Mouse (Mus musculus) olfactory bulb, adult 2 months (tissue): ENCODE data around the gene Mt4. TPM values are rescaled to one million over a fixed set of nuclear protein-coding genes. Genes with fewer than 3 reads are reported as not detected.

ENCODE experiments used
- H3K27ac ChIP-seq: fragments of 200-500 bp; 2 replicates; pipeline ENCODE4 v1.5.1; 2012; ENCODE audit warnings: low read depth, low read length; ENCODE audit not compliant: insufficient read depth
- H3K4me1 ChIP-seq: fragments of 200-500 bp; 2 replicates; pipeline ENCODE4 v1.6.1; 2012; ENCODE audit warnings: low read length; ENCODE audit not compliant: control insufficient read depth, insufficient read depth
- H3K4me3 ChIP-seq: fragments of 200-500 bp; 2 replicates; pipeline ENCODE4 v1.5.1; 2012; ENCODE audit warnings: mild to moderate bottlenecking, low read depth, low read length, moderate library complexity; ENCODE audit not compliant: insufficient read depth
- CTCF ChIP-seq: fragments of 200-500 bp; IDR thresholded peaks from 2 replicates; pipeline ENCODE4 v1.5.1; 2012; ENCODE audit warnings: low read depth, mild to moderate bottlenecking, low read length, moderate library complexity; ENCODE audit not compliant: insufficient read depth
- POLR2A ChIP-seq: fragments of 200-500 bp; IDR thresholded peaks from 2 replicates; pipeline ENCODE4 v1.6.1; 2012; ENCODE audit warnings: mild to moderate bottlenecking, low read depth, low read length, moderate library complexity; ENCODE audit not compliant: insufficient read depth
- WGBS: fragments of 180-500 bp; shearing (Covaris S2); methylation state at CpG from one replicate; pipeline ENCODE4 v1.1.7; 2018; 5-methylcytosine and 5-hydroxymethylcytosine counted together
- polyA plus RNA-seq: library from polyadenylated mRNA; stranded (reverse); fragments of >200 nt; gene quantifications from 2 replicates; pipeline ENCODE4 v1.2.4, GENCODE M21; 2012; ENCODE audit warnings: low replicate concordance; ENCODE audit not compliant: missing spikeins, insufficient read depth, insufficient read length

Gene Mt4
- not detected in 2 replicates for polyA plus RNA-seq

DNA sequence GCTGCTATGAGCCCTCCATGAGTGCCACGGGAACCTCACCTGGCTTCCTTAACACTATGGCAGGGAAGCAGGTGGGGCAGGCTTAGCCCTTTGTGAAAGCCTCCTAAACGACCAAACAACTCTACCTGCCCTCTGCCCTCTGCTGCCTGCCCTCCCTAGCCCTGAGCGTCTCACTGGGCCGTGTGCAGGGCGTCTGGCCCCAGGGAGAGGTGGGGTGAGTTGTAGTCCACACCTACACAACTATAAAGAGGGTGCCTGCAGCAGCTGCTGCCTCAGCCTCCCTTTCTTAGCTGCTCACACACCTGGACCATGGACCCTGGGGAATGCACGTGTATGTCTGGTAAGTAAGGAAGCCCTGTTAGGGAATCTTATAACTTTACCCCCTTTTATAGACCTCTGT lies at the start of gene Mt4:
TSS of gene Mt4 (plus strand) at position 265 of the 400 bp plus-strand sequence.
- TF ChIP-seq CTCF: no peak
- TF ChIP-seq POLR2A: no peak
- Histone ChIP-seq H3K4me1 (peaks cover 10% of the 10 kb centered on the region), H3K4me3 (no peak within 1 kb of the TSS), H3K27ac (no peak within 1 kb of the TSS)
- WGBS: 66% methylated on average over 6 of the region's 6 CpGs

DNA sequence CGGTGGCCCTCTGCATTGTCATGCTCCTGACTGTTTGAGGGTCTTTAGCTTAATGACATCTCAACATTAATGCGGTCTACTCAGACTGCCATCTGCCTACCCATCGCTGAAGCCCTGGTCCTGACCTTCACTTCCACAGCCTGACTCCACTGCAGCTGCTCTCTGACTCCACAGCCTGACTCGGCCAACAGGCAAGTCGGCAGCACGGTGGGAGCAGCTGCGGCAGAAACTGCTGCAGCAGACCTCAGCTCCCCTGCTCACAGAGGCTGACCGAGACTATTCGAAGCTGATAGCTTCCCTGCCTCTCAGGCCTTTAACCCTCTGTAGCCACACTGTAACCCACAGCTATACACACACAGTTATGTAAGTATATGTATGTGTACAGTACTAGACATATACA lies 49.0 kb upstream of the Mt4 start:
- Histone ChIP-seq H3K4me1 (no peaks in the 10 kb centered on the region), H3K27ac (no peak overlapping the region), H3K4me3 (no peak overlapping the region)
- 88% methylated on average over 9 of the region's 9 CpGs for WGBS
- TF ChIP-seq POLR2A: no peak
- TF ChIP-seq CTCF: no peak

DNA sequence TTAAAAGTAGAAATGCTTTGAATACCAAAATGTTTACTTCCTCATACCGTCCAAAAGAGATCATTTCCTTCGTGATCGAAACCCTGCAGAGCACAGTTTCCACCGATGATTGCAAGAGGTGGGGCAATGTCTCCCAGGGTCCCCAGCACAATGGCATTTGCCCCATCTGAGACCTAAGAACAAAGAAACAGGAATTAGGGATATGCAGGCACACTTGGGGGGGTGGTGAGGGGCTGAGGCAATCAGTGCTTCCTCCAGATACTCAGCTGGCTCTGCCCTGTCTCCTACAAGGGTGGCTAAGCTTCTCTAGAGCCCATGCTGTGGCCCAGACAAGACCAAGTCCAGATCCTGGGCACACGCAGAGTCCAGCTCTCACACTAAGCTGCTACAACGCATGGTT lies 47.3 kb upstream of the Mt4 start:
- H3K4me1 ChIP-seq: no peaks in the 10 kb centered on the region
- WGBS: 61% methylated on average over 6 of the region's 6 CpGs
- TF ChIP-seq CTCF (no peak), POLR2A (no peak)
- H3K27ac ChIP-seq: no peak overlapping the region
- no peak overlapping the region for H3K4me3 ChIP-seq

DNA sequence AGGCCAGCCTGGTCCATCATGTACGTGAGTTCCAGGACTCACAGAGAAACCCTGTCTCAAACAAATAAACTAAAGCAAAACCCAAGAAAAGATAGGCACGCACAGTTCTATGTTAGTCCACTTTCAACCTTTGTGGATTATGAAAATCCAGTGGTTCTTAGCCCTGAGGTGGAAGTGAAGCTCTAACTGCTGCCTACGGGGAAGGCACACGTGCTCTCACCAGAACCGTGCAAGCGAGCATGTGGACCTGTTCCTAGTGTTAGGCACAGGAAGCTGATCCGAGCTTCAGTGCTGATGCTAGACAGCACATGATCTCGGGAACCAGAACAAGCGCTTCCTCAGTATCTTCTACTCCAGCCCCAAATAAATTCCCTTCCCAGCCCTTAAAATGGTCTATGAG lies 44.1 kb upstream of the Mt4 start:
- Histone ChIP-seq H3K4me3 (no peak overlapping the region), H3K27ac (no peak overlapping the region), H3K4me1 (peaks cover 5% of the 10 kb centered on the region; the same call in 1 of the 2 replicates)
- whole genome bisulfite sequencing: 84% methylated on average over 9 of the region's 9 CpGs
- TF ChIP-seq POLR2A: no peak

DNA sequence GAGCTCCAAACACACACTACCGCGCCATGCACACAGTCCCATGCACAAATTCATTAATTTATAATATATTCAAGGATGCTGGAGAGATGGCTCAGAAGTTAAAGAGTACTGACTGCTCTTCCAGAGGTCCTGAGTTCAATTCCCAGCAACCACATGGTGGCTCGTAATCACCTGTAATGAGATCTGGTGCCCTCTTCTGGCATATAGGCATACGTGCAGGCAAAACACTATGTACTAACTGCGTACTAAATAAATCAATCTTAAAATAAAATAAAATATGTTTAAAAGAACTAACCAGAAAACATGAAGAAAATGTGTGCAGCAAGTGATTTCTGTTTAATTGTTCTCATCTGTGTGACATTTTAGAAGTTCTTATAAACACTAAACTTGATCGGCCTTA lies 42.7 kb upstream of the Mt4 start:
- 89% methylated on average over 6 of the region's 6 CpGs for WGBS
- no peak overlapping the region for H3K4me3 ChIP-seq
- TF ChIP-seq POLR2A (no peak), CTCF (no peak)
- H3K27ac ChIP-seq: no peak overlapping the region
- peaks cover 5% of the 10 kb centered on the region; the same call in 1 of the 2 replicates for H3K4me1 ChIP-seq

DNA sequence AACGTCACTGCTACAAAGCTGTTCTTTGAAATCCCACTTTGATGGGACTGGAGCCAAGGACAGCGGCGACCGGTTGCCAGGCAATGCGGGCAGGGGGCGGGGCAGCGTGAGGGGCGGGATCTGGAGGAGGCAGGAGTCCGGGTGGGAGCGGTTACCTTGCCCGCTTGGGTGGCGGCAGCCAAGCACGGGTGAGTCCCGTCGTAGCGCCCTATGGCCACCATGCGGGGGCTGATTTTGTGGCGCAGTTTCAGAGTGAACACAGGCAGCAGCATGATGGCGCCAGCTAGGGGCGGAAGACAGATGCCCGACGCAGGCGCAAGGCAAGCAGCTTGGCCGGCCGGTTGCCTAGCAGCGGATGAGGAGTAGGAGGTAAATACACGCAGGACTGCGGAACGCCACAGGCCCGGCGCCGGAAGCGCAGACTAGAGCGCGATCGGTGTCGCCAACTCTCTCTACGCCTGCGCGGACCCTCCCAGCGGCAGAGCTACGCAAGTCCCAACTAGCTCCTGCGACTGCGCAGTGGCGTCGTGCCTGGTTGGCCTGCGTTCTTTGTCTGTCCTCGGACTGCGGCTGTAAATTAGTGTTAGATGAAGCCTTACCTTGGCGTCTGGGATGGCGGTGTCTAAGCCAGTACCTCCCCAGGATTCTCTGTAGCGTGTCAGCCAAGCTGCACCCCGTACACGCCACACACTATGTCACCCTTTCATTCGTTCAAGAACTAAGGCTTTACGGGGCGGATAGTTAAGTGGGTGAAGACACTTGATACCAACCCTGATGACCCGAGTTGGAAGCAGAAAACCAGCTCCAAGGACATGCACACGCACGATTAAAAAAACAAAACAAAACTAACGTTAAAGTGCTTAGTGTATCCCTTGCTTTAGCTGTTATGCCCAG lies 38.7 kb upstream of the Mt4 start, which contains the start of gene Bbs2:
TSS of gene Bbs2 (minus strand) at position 848 of the 894 bp plus-strand sequence.
- Histone ChIP-seq H3K4me1 (peaks cover 5% of the 10 kb centered on the region; the same call in 1 of the 2 replicates), H3K27ac (peak within 1 kb of the TSS; percentile 100), H3K4me3 (peak within 1 kb of the TSS; percentile 73)
- WGBS: under 1% methylated on average over 61 of the region's 61 CpGs
- TF ChIP-seq POLR2A: peak; percentile 90
- no peak; the same call in 1 of the 2 replicates for TF ChIP-seq CTCF

DNA sequence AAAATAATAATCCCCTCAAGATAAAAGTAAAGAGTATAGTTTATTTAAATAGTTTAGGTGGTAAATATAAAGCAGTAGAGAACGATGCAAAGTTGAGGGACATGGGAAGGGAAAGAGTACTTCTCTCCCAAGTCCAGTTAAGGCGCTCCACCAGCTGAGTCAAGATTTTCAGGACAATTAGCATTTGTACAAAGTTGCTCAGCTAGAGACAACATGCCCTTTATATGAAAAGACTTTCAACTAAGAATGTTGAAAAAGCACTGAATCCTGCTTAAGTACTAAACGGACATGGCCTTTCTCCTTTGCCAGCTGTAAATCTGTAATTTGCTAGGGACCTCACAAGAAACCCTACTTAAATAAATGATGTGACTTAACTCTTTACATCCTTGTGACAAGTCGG lies 38.0 kb upstream of the Mt4 start:
- peak overlapping the region; percentile 100 for H3K27ac ChIP-seq
- H3K4me3 ChIP-seq: no peak overlapping the region

DNA sequence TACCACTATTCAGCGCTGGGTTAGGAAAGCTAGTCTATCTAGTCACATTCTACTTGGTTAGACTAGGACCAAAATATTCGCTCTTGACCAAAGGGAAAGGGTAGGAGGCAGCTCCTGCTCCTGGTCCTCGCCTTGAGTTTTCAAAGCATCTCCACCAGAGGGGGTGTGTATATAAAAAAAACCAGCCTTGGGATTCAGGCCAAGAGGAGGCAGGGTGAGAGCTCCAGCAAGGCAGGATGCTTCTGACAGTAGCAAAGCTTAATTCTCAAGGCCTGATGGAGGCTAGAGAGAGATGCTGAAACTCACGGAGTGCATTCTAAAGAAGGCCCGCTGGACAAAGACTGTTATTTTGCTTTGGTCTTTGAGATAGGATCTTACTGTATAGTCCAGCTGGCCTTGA lies 32.9 kb upstream of the Mt4 start:
- WGBS: 40% methylated on average over 5 of the region's 5 CpGs
- H3K27ac ChIP-seq: no peak overlapping the region
- TF ChIP-seq CTCF (no peak), POLR2A (no peak)

More for the DNA sequence above, 38.0 kb upstream of the Mt4 start:
- peaks cover 5% of the 10 kb centered on the region; the same call in 1 of the 2 replicates for H3K4me1 ChIP-seq
- WGBS: 5% methylated on average over 4 of the region's 4 CpGs
- TF ChIP-seq CTCF: no peak
- TF ChIP-seq POLR2A: no peak

DNA sequence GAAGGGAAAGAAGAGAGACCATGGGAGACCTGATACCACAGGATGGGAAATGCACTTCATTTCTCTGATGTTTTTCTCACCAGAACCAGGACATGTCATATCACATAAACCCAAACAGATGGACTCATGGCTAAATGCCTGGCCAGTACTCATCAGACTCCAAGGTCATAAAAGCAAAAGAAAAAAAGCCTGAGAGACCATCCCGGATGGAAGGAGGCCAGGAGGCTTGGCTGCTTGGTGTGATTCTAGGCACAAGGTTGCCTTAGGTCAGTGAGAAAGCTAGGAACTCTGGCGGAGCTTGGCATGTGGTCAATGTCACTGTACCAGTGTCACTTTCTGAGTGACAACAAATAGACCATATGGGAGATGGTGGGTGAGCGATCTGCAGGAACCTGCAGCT lies 29.1 kb upstream of the Mt4 start:
- no peak overlapping the region for H3K4me3 ChIP-seq
- no peaks in the 10 kb centered on the region for H3K4me1 ChIP-seq
- no peak overlapping the region for H3K27ac ChIP-seq
- WGBS: 81% methylated on average over 3 of the region's 3 CpGs
- no peak for TF ChIP-seq POLR2A
- no peak for TF ChIP-seq CTCF

More for the DNA sequence above, 32.9 kb upstream of the Mt4 start:
- Histone ChIP-seq H3K4me3 (no peak overlapping the region), H3K4me1 (no peaks in the 10 kb centered on the region)

DNA sequence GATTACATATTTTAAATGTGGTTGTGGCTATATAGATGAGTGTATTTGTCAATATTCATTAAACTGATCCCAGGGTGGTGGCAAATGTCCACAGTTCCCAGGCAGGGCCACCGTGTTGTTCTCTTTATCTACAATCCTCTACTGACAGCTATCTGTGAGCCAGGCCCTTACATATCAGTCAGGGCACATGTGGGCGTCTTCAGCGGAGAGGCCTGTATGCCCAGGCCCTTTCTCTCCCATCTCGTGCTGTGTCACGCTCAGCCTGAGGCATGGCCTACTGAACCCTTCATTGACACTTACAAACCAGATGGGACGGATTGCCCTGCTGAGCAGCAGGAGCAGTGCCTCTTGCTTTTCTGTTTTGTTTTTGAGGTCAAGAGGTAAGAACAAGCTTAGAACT lies 27.6 kb upstream of the Mt4 start:
- TF ChIP-seq CTCF (no peak), POLR2A (no peak)
- no peak overlapping the region for H3K27ac ChIP-seq
- no peak overlapping the region for H3K4me3 ChIP-seq
- 88% methylated on average over 6 of the region's 6 CpGs for whole genome bisulfite sequencing
- H3K4me1 ChIP-seq: no peaks in the 10 kb centered on the region
